Mouse (Mus musculus) stomach, embryonic 16.5 days (tissue): ENCODE measurements at regions not wholly inside any gene's neighbourhood (a gene's known extent, or its start where the extent isn't known, plus 50 kb on each side); places are given as distances from the start of the nearest gene placed in this dataset.

Experiments
- ATAC-seq: fragments of 200-750 bp; cut with Nextera tagmentation; 2 replicates; pipeline ENCODE4 v1.8.0; 2017; ENCODE audit warnings: moderate number of reproducible peaks, moderate TSS enrichment; ENCODE audit not compliant: insufficient read depth, low FRiP score
- H3K27ac ChIP-seq: fragments of 300-500 bp; sonication (generic); 2 replicates; pipeline ENCODE4 v1.5.1; 2014; ENCODE audit warnings: low read length
- H3K27me3 ChIP-seq: fragments of 300-500 bp; sonication (generic); 2 replicates; pipeline ENCODE4 v1.6.1; 2014; ENCODE audit warnings: low read length, control low read depth, mixed read lengths; ENCODE audit not compliant: control insufficient read depth, insufficient read depth
- H3K36me3 ChIP-seq: fragments of 300-500 bp; sonication (generic); 2 replicates; pipeline ENCODE4 v1.6.1; 2014; ENCODE audit warnings: low read length; ENCODE audit not compliant: control insufficient read depth, insufficient read depth
- H3K4me1 ChIP-seq: fragments of 300-500 bp; sonication (generic); 2 replicates; pipeline ENCODE4 v1.6.1; 2014; ENCODE audit warnings: low read length, control low read depth, mixed read lengths; ENCODE audit not compliant: control insufficient read depth, insufficient read depth
- H3K4me2 ChIP-seq: fragments of 300-500 bp; sonication (generic); 2 replicates; pipeline ENCODE4 v1.6.1; 2014; ENCODE audit warnings: low read depth, low read length, mixed read lengths
- H3K4me3 ChIP-seq: fragments of 300-500 bp; sonication (generic); replicated peaks from 2 replicates; pipeline ENCODE4 v1.5.1; 2014; ENCODE audit warnings: mild to moderate bottlenecking, low read length
- H3K9ac ChIP-seq: fragments of 300-500 bp; sonication (generic); 2 replicates; pipeline ENCODE4 v1.6.1; 2014; ENCODE audit warnings: low read length
- H3K9me3 ChIP-seq: fragments of 300-500 bp; sonication (generic); replicated peaks from 2 replicates; pipeline ENCODE4 v1.6.1; 2016; ENCODE audit warnings: low read length, control low read depth; ENCODE audit not compliant: control insufficient read depth
- WGBS: fragments of 180-500 bp; shearing (Covaris S2); extraction: QIAGEN DNeasy Blood & Tissue Kit; methylation state at CpG from one replicate; pipeline ENCODE4 v1.1.7; 2014; 5-methylcytosine and 5-hydroxymethylcytosine counted together

- no peak overlapping the region for H3K27ac ChIP-seq
- no peak for ATAC-seq
- H3K36me3 ChIP-seq, result no peaks in the 10 kb centered on the region
- H3K9ac ChIP-seq, result no peak overlapping the region
- no peak overlapping the region for H3K4me2 ChIP-seq
- 56% methylated on average over 5 of the region's 5 CpGs for WGBS
- H3K27me3 ChIP-seq, result no peaks in the 10 kb centered on the region
- no peaks in the 10 kb centered on the region for H3K9me3 ChIP-seq
- no peaks in the 10 kb centered on the region for H3K4me1 ChIP-seq
- H3K4me3 ChIP-seq, result no peak overlapping the region
Observed at GRCm38 (mm10) chr10:11875145-11876131, 532.2 kb downstream of the Epm2a start.

GRCm38 (mm10) chr10:11886237-11886636 is 543.0 kb downstream of the Epm2a start:
- Histone ChIP-seq H3K4me2 (no peak overlapping the region), H3K4me1 (no peaks in the 10 kb centered on the region), H3K36me3 (no peaks in the 10 kb centered on the region), H3K4me3 (no peak overlapping the region), H3K27me3 (no peaks in the 10 kb centered on the region), H3K9me3 (no peaks in the 10 kb centered on the region), H3K27ac (no peak overlapping the region), H3K9ac (no peak overlapping the region)
- WGBS, result 87% methylated on average over 4 of the region's 4 CpGs
- no peak for ATAC-seq

DNA sequence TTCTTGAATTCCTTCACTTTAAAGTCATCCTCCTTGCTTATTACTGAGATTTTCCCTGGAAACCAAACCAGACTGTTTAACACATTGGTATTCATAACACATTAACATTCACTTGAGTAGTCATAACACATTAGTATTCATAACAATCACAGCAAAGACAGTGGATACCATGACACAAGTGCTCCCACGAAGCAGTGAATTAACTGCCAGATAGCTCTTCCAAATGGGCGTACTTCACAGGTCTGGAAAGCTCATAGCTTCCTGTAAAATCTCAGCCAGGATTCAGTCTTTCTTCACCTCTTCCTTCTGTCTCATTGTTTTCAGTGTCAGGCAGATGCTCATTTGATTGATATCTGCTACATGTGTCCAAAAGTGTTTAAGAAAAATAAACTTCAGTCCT is 545.7 kb downstream of the Epm2a start:
- Histone ChIP-seq H3K27ac (no peak overlapping the region), H3K4me2 (no peak overlapping the region), H3K4me3 (no peak overlapping the region), H3K9ac (no peak overlapping the region), H3K36me3 (no peaks in the 10 kb centered on the region), H3K9me3 (no peaks in the 10 kb centered on the region), H3K27me3 (no peaks in the 10 kb centered on the region), H3K4me1 (no peaks in the 10 kb centered on the region)
- WGBS, result 71% methylated on average over 2 of the region's 2 CpGs
- no peak for ATAC-seq

- Histone ChIP-seq H3K9ac (no peak overlapping the region), H3K9me3 (no peaks in the 10 kb centered on the region), H3K4me3 (no peak overlapping the region), H3K36me3 (no peaks in the 10 kb centered on the region), H3K27ac (no peak overlapping the region), H3K4me2 (no peak overlapping the region), H3K4me1 (no peaks in the 10 kb centered on the region), H3K27me3 (no peaks in the 10 kb centered on the region)
- WGBS, result 80% methylated on average over 3 of the region's 3 CpGs
- no peak for ATAC-seq
Observed at GRCm38 (mm10) chr10:11922132-11922531, 578.9 kb downstream of the Epm2a start.

- no peaks in the 10 kb centered on the region for H3K27me3 ChIP-seq
- H3K4me3 ChIP-seq, result no peak overlapping the region
- 78% methylated on average over 2 of the region's 2 CpGs for WGBS
- H3K36me3 ChIP-seq, result no peaks in the 10 kb centered on the region
- no peaks in the 10 kb centered on the region for H3K9me3 ChIP-seq
- H3K4me1 ChIP-seq, result no peaks in the 10 kb centered on the region
- H3K9ac ChIP-seq, result no peak overlapping the region
- no peak overlapping the region for H3K4me2 ChIP-seq
- no peak overlapping the region for H3K27ac ChIP-seq
- no peak for ATAC-seq
Observed at GRCm38 (mm10) chr10:11938164-11938563, 595.0 kb downstream of the Epm2a start.

- Histone ChIP-seq H3K4me3 (no peak overlapping the region), H3K4me1 (no peaks in the 10 kb centered on the region), H3K27me3 (no peaks in the 10 kb centered on the region), H3K36me3 (no peaks in the 10 kb centered on the region), H3K9ac (no peak overlapping the region), H3K27ac (no peak overlapping the region), H3K9me3 (no peaks in the 10 kb centered on the region), H3K4me2 (no peak overlapping the region)
- no peak for ATAC-seq
- 81% methylated on average over 2 of the region's 2 CpGs for WGBS
Observed at GRCm38 (mm10) chr10:11942772-11943171, 599.6 kb downstream of the Epm2a start.

DNA sequence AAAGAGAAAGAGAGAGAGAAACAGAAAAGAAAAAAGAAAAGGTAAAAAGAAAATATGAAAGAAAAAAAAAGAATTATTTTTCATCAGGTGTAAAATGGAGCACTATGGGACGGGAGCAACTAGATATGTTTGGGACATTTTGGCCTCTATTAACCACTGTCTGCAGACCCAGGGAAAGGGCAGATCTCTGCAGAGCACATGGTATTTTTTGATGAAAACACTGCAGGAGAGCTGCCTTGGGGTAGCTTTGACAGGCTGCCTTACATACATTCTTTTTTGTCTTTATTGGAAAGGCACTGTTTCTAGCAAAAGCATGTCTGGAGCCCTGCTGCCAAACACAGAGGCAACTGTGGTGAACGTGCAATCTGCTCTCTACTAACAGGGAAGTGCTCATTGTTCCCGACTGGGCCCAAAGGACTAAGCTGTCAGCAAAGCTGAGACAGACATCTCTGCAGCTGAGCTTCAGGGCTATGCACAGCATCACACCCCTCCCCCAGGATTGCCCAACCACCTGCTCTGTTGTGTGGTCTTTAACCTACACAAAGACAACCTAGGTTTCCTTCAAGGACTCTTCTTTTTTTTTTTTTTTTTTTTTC is 617.2 kb downstream of the Epm2a start:
- Histone ChIP-seq H3K9ac (no peak overlapping the region), H3K4me2 (no peak overlapping the region), H3K27me3 (no peaks in the 10 kb centered on the region), H3K4me3 (no peak overlapping the region), H3K9me3 (no peaks in the 10 kb centered on the region), H3K27ac (no peak overlapping the region), H3K4me1 (no peaks in the 10 kb centered on the region), H3K36me3 (no peaks in the 10 kb centered on the region)
- WGBS, result 47% methylated on average over 3 of the region's 3 CpGs
- no peak for ATAC-seq

DNA sequence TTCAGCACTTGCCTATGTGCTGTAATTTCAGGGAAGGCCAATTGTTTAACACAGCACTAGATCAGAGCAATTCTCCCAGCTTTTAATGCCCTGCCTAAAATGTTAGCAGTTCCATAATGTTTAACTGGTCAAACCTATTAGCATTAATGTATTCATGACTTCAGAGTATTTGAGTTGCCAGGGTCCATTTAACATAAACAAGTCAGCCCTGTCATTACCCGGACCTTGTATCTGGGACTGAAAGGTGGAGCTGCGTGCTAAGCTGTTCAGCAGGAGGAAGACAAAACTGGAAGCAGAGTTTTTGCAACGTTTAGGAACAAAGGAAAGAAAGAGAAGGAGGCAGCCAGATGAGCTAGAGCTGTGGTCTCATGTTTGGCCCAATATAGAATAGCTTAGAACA is 661.8 kb downstream of the Epm2a start:
- ATAC-seq, result no peak

GRCm38 (mm10) chr10:12005889-12006288 is 662.7 kb downstream of the Epm2a start:
- Histone ChIP-seq H3K9ac (no peak overlapping the region), H3K4me1 (no peaks in the 10 kb centered on the region), H3K9me3 (no peaks in the 10 kb centered on the region), H3K27ac (no peak overlapping the region), H3K36me3 (no peaks in the 10 kb centered on the region), H3K27me3 (no peaks in the 10 kb centered on the region), H3K4me2 (no peak overlapping the region), H3K4me3 (no peak overlapping the region)
- no peak for ATAC-seq
- 44% methylated on average over 1 of the region's 1 CpGs for WGBS

More for the DNA sequence above, 661.8 kb downstream of the Epm2a start:
- Histone ChIP-seq H3K9ac (no peak overlapping the region), H3K27me3 (no peaks in the 10 kb centered on the region), H3K27ac (no peak overlapping the region), H3K4me1 (no peaks in the 10 kb centered on the region), H3K4me2 (no peak overlapping the region), H3K36me3 (no peaks in the 10 kb centered on the region), H3K4me3 (no peak overlapping the region), H3K9me3 (no peaks in the 10 kb centered on the region)
- WGBS, result 45% methylated on average over 3 of the region's 3 CpGs
